Mouse (Mus musculus) intestine, embryonic 16.5 days (tissue): ENCODE data around the gene Abhd8. TPM values are rescaled to one million over a fixed set of nuclear protein-coding genes. Genes with fewer than 3 reads are reported as not detected.

Experiments
- ATAC-seq: fragments of 200-750 bp; cut with Nextera tagmentation; 2 replicates; pipeline ENCODE4 v1.8.0; 2017; ENCODE audit warnings: moderate TSS enrichment, moderate library complexity
- H3K27ac ChIP-seq: fragments of 300-500 bp; sonication (generic); 2 replicates; pipeline ENCODE4 v1.5.1; 2014; ENCODE audit warnings: mild to moderate bottlenecking, low read length
- H3K27me3 ChIP-seq: fragments of 300-500 bp; sonication (generic); replicated peaks from 2 replicates; pipeline ENCODE4 v1.6.1; 2014; ENCODE audit warnings: low read length, control low read depth, mixed read lengths; ENCODE audit not compliant: control insufficient read depth, insufficient read depth
- H3K36me3 ChIP-seq: fragments of 300-500 bp; sonication (generic); 2 replicates; pipeline ENCODE4 v1.6.1; 2014; ENCODE audit warnings: low read length, control low read depth; ENCODE audit not compliant: control insufficient read depth, insufficient read depth
- H3K4me1 ChIP-seq: fragments of 300-500 bp; sonication (generic); 2 replicates; pipeline ENCODE4 v1.6.1; 2014; ENCODE audit warnings: low read length, control low read depth, mixed read lengths; ENCODE audit not compliant: control insufficient read depth, insufficient read depth
- H3K4me2 ChIP-seq: fragments of 300-500 bp; sonication (generic); 2 replicates; pipeline ENCODE4 v1.6.1; 2014; ENCODE audit warnings: low read depth, low read length, control low read depth
- H3K4me3 ChIP-seq: fragments of 300-500 bp; sonication (generic); 2 replicates; pipeline ENCODE4 v1.5.1; 2014; ENCODE audit warnings: mild to moderate bottlenecking, low read length
- H3K9ac ChIP-seq: fragments of 300-500 bp; sonication (generic); 2 replicates; pipeline ENCODE4 v1.6.1; 2014; ENCODE audit warnings: low read depth, low read length
- H3K9me3 ChIP-seq: fragments of 300-500 bp; sonication (generic); 2 replicates; pipeline ENCODE4 v1.6.1; 2016; ENCODE audit warnings: low read length, control low read depth; ENCODE audit not compliant: control insufficient read depth
- WGBS: fragments of 180-500 bp; shearing (Covaris S2); extraction: QIAGEN DNeasy Blood & Tissue Kit; methylation state at CpG from one replicate; pipeline ENCODE4 v1.1.7; 2014; 5-methylcytosine and 5-hydroxymethylcytosine counted together
- polyA plus RNA-seq: library from polyadenylated mRNA; unstranded; fragments of >200 nt; fragmentation: Nextera tagmentation; extraction: Ambion mirVana; gene quantifications from 2 replicates; pipeline ENCODE4 v1.2.1, GENCODE M21; 2015

The Abhd8 gene
- polyA plus RNA-seq, 1 experiment from 2014 or later, result 24.0 TPM

GRCm38 (mm10) chr8:71474344-71474743 lies 10.9 kb upstream of the Abhd8 start:
- H3K4me3 ChIP-seq, result no peak overlapping the region
- H3K27me3 ChIP-seq, result no peaks in the 10 kb centered on the region
- no peak overlapping the region for H3K4me2 ChIP-seq
- no peak overlapping the region for H3K27ac ChIP-seq
- H3K9me3 ChIP-seq, result no peaks in the 10 kb centered on the region
- WGBS, result 90% methylated on average over 18 of the region's 18 CpGs
- peaks cover 6% of the 10 kb centered on the region for H3K36me3 ChIP-seq
- ATAC-seq, result no peak
- H3K4me1 ChIP-seq, result peaks cover 25% of the 10 kb centered on the region
- no peak overlapping the region for H3K9ac ChIP-seq

- 85% methylated on average over 8 of the region's 8 CpGs for WGBS
- Histone ChIP-seq H3K9ac (no peak overlapping the region), H3K27ac (no peak overlapping the region), H3K27me3 (no peaks in the 10 kb centered on the region), H3K9me3 (no peaks in the 10 kb centered on the region), H3K4me1 (peaks cover 27% of the 10 kb centered on the region), H3K4me3 (no peak overlapping the region), H3K4me2 (no peak overlapping the region), H3K36me3 (peaks cover 6% of the 10 kb centered on the region)
- ATAC-seq, result no peak
Observed at GRCm38 (mm10) chr8:71472601-71473386, 9.3 kb upstream of the Abhd8 start.

GRCm38 (mm10) chr8:71471861-71472260 lies 8.4 kb upstream of the Abhd8 start:
- Histone ChIP-seq H3K27me3 (no peaks in the 10 kb centered on the region), H3K36me3 (peaks cover 6% of the 10 kb centered on the region), H3K4me2 (no peak overlapping the region), H3K9ac (no peak overlapping the region), H3K9me3 (no peaks in the 10 kb centered on the region), H3K4me1 (peaks cover 23% of the 10 kb centered on the region), H3K4me3 (no peak overlapping the region), H3K27ac (no peak overlapping the region)
- WGBS, result 96% methylated on average over 17 of the region's 17 CpGs
- no peak for ATAC-seq

GRCm38 (mm10) chr8:71470913-71471255 lies 7.4 kb upstream of the Abhd8 start:
- 67% methylated on average over 5 of the region's 5 CpGs for WGBS
- no peak for ATAC-seq
- Histone ChIP-seq H3K27me3 (no peaks in the 10 kb centered on the region), H3K4me1 (peaks cover 21% of the 10 kb centered on the region), H3K9ac (no peak overlapping the region), H3K4me3 (no peak overlapping the region), H3K9me3 (no peaks in the 10 kb centered on the region), H3K4me2 (no peak overlapping the region), H3K36me3 (peaks cover 6% of the 10 kb centered on the region), H3K27ac (no peak overlapping the region)

- H3K9me3 ChIP-seq, result no peaks in the 10 kb centered on the region
- no peak for ATAC-seq
- H3K4me3 ChIP-seq, result peak overlapping the region; percentile 78
- peak overlapping the region; percentile 84 for H3K4me2 ChIP-seq
- H3K27me3 ChIP-seq, result no peaks in the 10 kb centered on the region
- WGBS, result 84% methylated on average over 3 of the region's 3 CpGs
- no peak overlapping the region for H3K27ac ChIP-seq
- H3K36me3 ChIP-seq, result peaks cover 6% of the 10 kb centered on the region
- H3K9ac ChIP-seq, result peak overlapping the region; percentile 87
- peaks cover 21% of the 10 kb centered on the region for H3K4me1 ChIP-seq
Observed at GRCm38 (mm10) chr8:71470146-71470912, 6.9 kb upstream of the Abhd8 start.

- WGBS, result under 1% methylated on average over 24 of the region's 24 CpGs
- peak overlapping the region; percentile 87 for H3K9ac ChIP-seq
- peaks cover 21% of the 10 kb centered on the region for H3K4me1 ChIP-seq
- no peaks in the 10 kb centered on the region for H3K27me3 ChIP-seq
- peak overlapping the region; percentile 84 for H3K4me2 ChIP-seq
- no peaks in the 10 kb centered on the region for H3K9me3 ChIP-seq
- peaks cover 5% of the 10 kb centered on the region; the same call in 1 of the 2 replicates for H3K36me3 ChIP-seq
- H3K4me3 ChIP-seq, result peak overlapping the region; percentile 78
- H3K27ac ChIP-seq, result peak overlapping the region; percentile 60
- ATAC-seq, result peak; percentile 16
Observed at GRCm38 (mm10) chr8:71469411-71469810, 6.0 kb upstream of the Abhd8 start.

GRCm38 (mm10) chr8:71468916-71469315 lies 5.5 kb upstream of the Abhd8 start, which contains the start of gene Dda1:
TSS of gene Dda1 (plus strand) at chr8:71469199.
- Histone ChIP-seq H3K36me3 (no peaks in the 10 kb centered on the region; the same call in 1 of the 2 replicates), H3K4me1 (peaks cover 26% of the 10 kb centered on the region), H3K4me2 (peak within 1 kb of the TSS; percentile 84), H3K9ac (peak within 1 kb of the TSS; percentile 87), H3K9me3 (no peaks in the 10 kb centered on the region), H3K27me3 (no peaks in the 10 kb centered on the region), H3K4me3 (peak within 1 kb of the TSS; percentile 78), H3K27ac (peak within 1 kb of the TSS; percentile 60)
- peak; percentile 88 for ATAC-seq
- WGBS, result under 1% methylated on average over 52 of the region's 52 CpGs

GRCm38 (mm10) chr8:71468001-71468400 lies 4.5 kb upstream of the Abhd8 start:
- ATAC-seq, result no peak
- H3K4me1 ChIP-seq, result peaks cover 28% of the 10 kb centered on the region
- no peaks in the 10 kb centered on the region; the same call in 1 of the 2 replicates for H3K36me3 ChIP-seq
- H3K9me3 ChIP-seq, result no peaks in the 10 kb centered on the region
- H3K27me3 ChIP-seq, result no peaks in the 10 kb centered on the region
- no peak overlapping the region for H3K4me2 ChIP-seq
- H3K4me3 ChIP-seq, result no peak overlapping the region
- no peak overlapping the region for H3K27ac ChIP-seq
- 81% methylated on average over 1 of the region's 1 CpGs for WGBS
- no peak overlapping the region for H3K9ac ChIP-seq

- H3K4me1 ChIP-seq, result peaks cover 35% of the 10 kb centered on the region
- no peaks in the 10 kb centered on the region for H3K9me3 ChIP-seq
- H3K27ac ChIP-seq, result no peak overlapping the region
- no peaks in the 10 kb centered on the region for H3K27me3 ChIP-seq
- no peak for ATAC-seq
- no peak overlapping the region for H3K4me3 ChIP-seq
- no peak overlapping the region for H3K9ac ChIP-seq
- no peak overlapping the region for H3K4me2 ChIP-seq
- 92% methylated on average over 2 of the region's 2 CpGs for WGBS
- no peaks in the 10 kb centered on the region; the same call in 1 of the 2 replicates for H3K36me3 ChIP-seq
Observed at GRCm38 (mm10) chr8:71467201-71467600, 3.7 kb upstream of the Abhd8 start.
